Comparison of ENCODE assay signal across 8 mouse cellular contexts in the genomic region with DNA sequence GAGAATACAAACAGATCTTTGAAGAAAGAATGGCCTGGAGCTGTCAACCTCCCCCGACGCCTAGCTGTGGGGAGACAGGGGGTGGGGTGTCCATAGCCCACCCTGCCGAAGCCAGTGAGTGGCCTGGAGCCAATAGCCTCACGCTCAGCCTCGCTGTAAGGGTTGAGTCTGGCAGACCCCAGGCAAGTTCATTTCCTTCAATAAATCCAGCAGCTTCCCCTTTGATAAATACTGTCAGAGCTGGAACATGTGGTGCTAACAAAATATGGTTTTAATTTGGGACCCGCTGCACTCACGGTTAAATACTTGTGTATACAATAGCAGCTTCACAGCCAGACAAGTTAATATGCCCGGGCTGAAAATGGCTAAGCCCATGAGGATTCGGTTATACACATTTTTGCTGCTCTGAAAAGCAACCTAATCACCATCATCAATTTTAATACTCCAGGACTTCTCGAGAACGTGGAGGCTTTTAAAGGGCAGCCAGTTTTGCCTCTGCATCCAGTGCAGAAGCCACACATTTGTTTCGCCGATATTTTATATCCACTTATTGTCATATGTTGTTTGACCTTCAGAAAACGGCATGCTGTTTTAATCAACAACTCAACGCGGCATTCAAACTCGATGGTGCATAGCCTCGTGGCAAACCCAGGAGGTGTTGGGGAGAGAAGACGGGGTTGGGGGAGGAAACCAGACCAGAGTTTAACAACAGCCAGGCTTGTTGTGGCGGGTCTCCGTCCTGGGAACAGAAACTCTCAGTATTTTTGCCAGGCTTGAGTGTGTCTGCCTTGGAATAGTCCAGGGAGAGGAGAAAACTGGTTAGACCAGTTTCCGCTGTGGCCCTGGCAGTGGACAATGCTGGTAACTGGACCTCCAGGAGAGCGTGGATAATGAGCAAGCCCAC.
DNase-seq lines count a peak whose midpoint lies in the region; ATAC-seq and TF ChIP-seq lines count a peak whose summit lies in the region.

No protein-coding gene starts in this region.

- no peaks in the 10 kb centered on the region for H3K9me3 ChIP-seq in heart, embryonic 16.5 days (replicated peaks; ENCODE audit: control insufficient read depth, low read length)

- peaks cover 15% of the 10 kb centered on the region for H3K4me1 ChIP-seq in heart, embryonic 16.5 days (ENCODE audit: control insufficient read depth, insufficient read depth, low read length)

- H3K27ac ChIP-seq in heart, embryonic 16.5 days (ENCODE audit: low read length), result no peak overlapping the region; the same call in 1 of the 2 replicates

- peak overlapping the region; percentile 72 for H3K9ac ChIP-seq in heart, embryonic 16.5 days (ENCODE audit: low read length)

- H3K4me2 ChIP-seq in heart, embryonic 16.5 days (ENCODE audit: low read depth, low read length), result peak overlapping the region; percentile 88

- DNase-seq in cerebellum, postnatal 10 days, result peak; percentile 38 to 44
- DNase-seq in cerebellum, adult 9-11 months, result no peak
- DNase-seq in brain, embryonic 14.5 days (ENCODE audit: low read depth), result peak; percentile 73
- DNase-seq in kidney, postnatal 4 days, result peak; percentile 65 to 78
- DNase-seq in mesoderm, embryonic 11.5 days (ENCODE audit: low read depth, low spot score), result peak; percentile 82
- DNase-seq in testis, postnatal 14 days (ENCODE audit: low spot score), result peak; percentile 30
- no peak for DNase-seq in MN1 (ENCODE audit: low spot score)

- no peak for TF ChIP-seq CTCF in brain, embryonic 14.5 days (IDR thresholded peaks at IDR 0.05; ENCODE audit: borderline replicate concordance, extremely low read depth, insufficient read depth, insufficient read length)

- H3K27me3 ChIP-seq in heart, embryonic 16.5 days (ENCODE audit: control insufficient read depth, insufficient read depth, low read length), result no peaks in the 10 kb centered on the region

- TF ChIP-seq POLR2A in brain, embryonic 14.5 days (IDR thresholded peaks at IDR 0.05; ENCODE audit: borderline replicate concordance, extremely low read depth, insufficient read depth, insufficient read length, poor library complexity, severe bottlenecking), result no peak

- 0 out of 2 replicates have a peak, but pooled peaks have one; percentile 18 for ATAC-seq in heart, embryonic 16.5 days (replicated peaks; ENCODE audit: extremely low read depth, insufficient read depth, low FRiP score)

- 13% methylated on average over 23 of the region's 23 CpGs for WGBS in heart, embryonic 16.5 days

- peak overlapping the region; percentile 51 for H3K4me3 ChIP-seq in heart, embryonic 16.5 days (ENCODE audit: low read length)

- no peaks in the 10 kb centered on the region for H3K36me3 ChIP-seq in heart, embryonic 16.5 days (ENCODE audit: control insufficient read depth, insufficient read depth)

Comparison
In these comparisons a context has a peak if more than half of its experiments do, and no peak if none do; other contexts are left out.
1. DNase-seq: peak in cerebellum, postnatal 10 days (2 of 2), brain, embryonic 14.5 days (single experiment), kidney, postnatal 4 days (2 of 2), mesoderm, embryonic 11.5 days (single experiment) and testis, postnatal 14 days (single experiment); none in cerebellum, adult 9-11 months (single experiment) and MN1 (single experiment).